Mouse (Mus musculus): ENCODE measurements around the gene Cyb5rl.

The Cyb5rl gene

GRCm38 (mm10) chr4:107061560-107061959 is 5.2 kb upstream of the Cyb5rl start:
- DNase-seq (ENCODE audit: low read depth, low spot score) = no peak

GRCm38 (mm10) chr4:107063214-107063613 is 3.6 kb upstream of the Cyb5rl start:
- DNase-seq (ENCODE audit: low read depth, low spot score) = no peak

- DNase-seq (ENCODE audit: low read depth, low spot score) = no peak
These were observed 2.2 kb upstream of the Cyb5rl start for GRCm38 (mm10) chr4:107064394-107065098.

GRCm38 (mm10) chr4:107067151-107067840 is 508 bp downstream of the Cyb5rl start:
- no peak for DNase-seq (ENCODE audit: low read depth, low spot score)

GRCm38 (mm10) chr4:107072343-107072742 is 5.6 kb downstream of the Cyb5rl start:
- no peak for DNase-seq (ENCODE audit: low read depth, low spot score)

GRCm38 (mm10) chr4:107075456-107075855 is 8.7 kb downstream of the Cyb5rl start:
- DNase-seq (ENCODE audit: low read depth, low spot score) = no peak

GRCm38 (mm10) chr4:107078894-107079293 is 12.1 kb downstream of the Cyb5rl start:
- no peak for DNase-seq (ENCODE audit: low read depth, low spot score)

GRCm38 (mm10) chr4:107079716-107080115 is 12.9 kb downstream of the Cyb5rl start:
- peak; percentile 33 for DNase-seq (ENCODE audit: low read depth, low spot score)

GRCm38 (mm10) chr4:107082185-107082584 is 15.4 kb downstream of the Cyb5rl start:
- no peak for DNase-seq (ENCODE audit: low read depth, low spot score)

- no peak for DNase-seq (ENCODE audit: low read depth, low spot score)
These were observed 16.3 kb downstream of the Cyb5rl start for GRCm38 (mm10) chr4:107083126-107083525.

GRCm38 (mm10) chr4:107084343-107084742 is 17.6 kb downstream of the Cyb5rl start:
- DNase-seq (ENCODE audit: low read depth, low spot score) = no peak

GRCm38 (mm10) chr4:107084858-107085257 is 18.1 kb downstream of the Cyb5rl start:
- no peak for DNase-seq (ENCODE audit: low read depth, low spot score)

GRCm38 (mm10) chr4:107091696-107092095 is 24.9 kb downstream of the Cyb5rl start:
- no peak for DNase-seq (ENCODE audit: low read depth, low spot score)

- no peak for DNase-seq (ENCODE audit: low read depth, low spot score)
These were observed 27.8 kb downstream of the Cyb5rl start for GRCm38 (mm10) chr4:107094484-107095187.

- no peak for DNase-seq (ENCODE audit: low read depth, low spot score)
These were observed 29.3 kb downstream of the Cyb5rl start for GRCm38 (mm10) chr4:107096043-107096442.

GRCm38 (mm10) chr4:107096841-107097373 is 30.1 kb downstream of the Cyb5rl start, which contains the start of gene Cdcp2:
Gene Cdcp2 (plus strand): TSS chr4:107096891.
- DNase-seq (ENCODE audit: low read depth, low spot score) = no peak

- DNase-seq (ENCODE audit: low read depth, low spot score) = no peak
These were observed 31.1 kb downstream of the Cyb5rl start for GRCm38 (mm10) chr4:107097871-107098270.

GRCm38 (mm10) chr4:107098375-107098774 is 31.6 kb downstream of the Cyb5rl start:
- DNase-seq (ENCODE audit: low read depth, low spot score) = no peak

GRCm38 (mm10) chr4:107098791-107099525 is 32.2 kb downstream of the Cyb5rl start:
- no peak for DNase-seq (ENCODE audit: low read depth, low spot score)

GRCm38 (mm10) chr4:107102220-107102619 is 35.4 kb downstream of the Cyb5rl start:
- no peak for DNase-seq (ENCODE audit: low read depth, low spot score)

- DNase-seq (ENCODE audit: low read depth, low spot score) = no peak
These were observed 40.0 kb downstream of the Cyb5rl start for GRCm38 (mm10) chr4:107106777-107107176.

All from 3T3-L1 (cell line).